Mouse (Mus musculus): ENCODE measurements at regions not wholly inside any gene's neighbourhood (a gene's known extent, or its start where the extent isn't known, plus 50 kb on each side); places are given as distances from the start of the nearest gene placed in this dataset.
A peak's percentile ranks its signal among the peaks of the same experiment; 100 is the strongest.

- H3K4me2 ChIP-seq: no peak overlapping the region
- no peaks in the 10 kb centered on the region for H3K4me1 ChIP-seq (ENCODE audit: control insufficient read depth, insufficient read depth, low read length)
- H3K4me3 ChIP-seq (ENCODE audit: low read depth, low read length): no peak overlapping the region
- H3K9me3 ChIP-seq (replicated peaks; ENCODE audit: control insufficient read depth, low read length): no peaks in the 10 kb centered on the region
- H3K27ac ChIP-seq (ENCODE audit: low read depth, low read length): no peak overlapping the region
- no peak overlapping the region for H3K9ac ChIP-seq (ENCODE audit: low read depth, low read length)
- H3K36me3 ChIP-seq (ENCODE audit: control insufficient read depth, insufficient read depth, low read length): no peaks in the 10 kb centered on the region
- 70% methylated on average over 5 of the region's 5 CpGs for WGBS (ENCODE audit: insufficient replicate concordance)
- no peak for ATAC-seq (replicated peaks; ENCODE audit: insufficient number of reproducible peaks, low FRiP score, low TSS enrichment)
- H3K27me3 ChIP-seq (ENCODE audit: control insufficient read depth, insufficient read depth, low read length): no peaks in the 10 kb centered on the region
Measured at GRCm38 (mm10) chr13:71874986-71875385, 88.5 kb downstream of the Irx1 start.

DNA sequence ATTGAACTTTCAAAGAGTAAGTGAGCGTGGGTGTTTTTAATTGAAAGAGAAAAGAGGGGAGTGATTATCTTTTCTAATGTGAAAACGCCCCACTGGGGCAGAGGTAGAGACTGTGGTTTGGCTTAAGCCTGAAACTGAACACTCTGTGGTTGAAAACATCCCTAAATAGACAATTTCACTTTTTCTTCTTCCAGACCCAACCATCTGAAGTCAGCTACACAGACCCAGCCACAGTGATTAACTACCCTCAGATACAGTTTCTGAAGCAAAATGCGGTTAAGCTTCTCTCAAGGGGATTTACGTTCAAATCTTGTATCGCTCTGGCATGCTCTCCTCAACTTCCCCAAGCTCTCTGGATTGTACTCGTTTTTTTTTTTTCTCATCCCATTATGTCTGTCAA is 94.8 kb downstream of the Irx1 start:
- H3K4me2 ChIP-seq: no peak overlapping the region
- H3K9ac ChIP-seq (ENCODE audit: low read depth, low read length): no peak overlapping the region
- no peaks in the 10 kb centered on the region for H3K27me3 ChIP-seq (ENCODE audit: control insufficient read depth, insufficient read depth, low read length)
- H3K36me3 ChIP-seq (ENCODE audit: control insufficient read depth, insufficient read depth, low read length): no peaks in the 10 kb centered on the region
- H3K4me3 ChIP-seq (ENCODE audit: low read depth, low read length): no peak overlapping the region
- 68% methylated on average over 6 of the region's 6 CpGs for WGBS (ENCODE audit: insufficient replicate concordance)
- H3K27ac ChIP-seq (ENCODE audit: low read depth, low read length): no peak overlapping the region
- ATAC-seq (replicated peaks; ENCODE audit: insufficient number of reproducible peaks, low FRiP score, low TSS enrichment): no peak
- no peaks in the 10 kb centered on the region for H3K9me3 ChIP-seq (replicated peaks; ENCODE audit: control insufficient read depth, low read length)
- H3K4me1 ChIP-seq (ENCODE audit: control insufficient read depth, insufficient read depth, low read length): no peaks in the 10 kb centered on the region

GRCm38 (mm10) chr13:71853426-71854025 is 110.0 kb downstream of the Irx1 start:
- Histone ChIP-seq H3K4me1 (ENCODE audit: control insufficient read depth, insufficient read depth, low read length) (no peaks in the 10 kb centered on the region), H3K9ac (ENCODE audit: low read depth, low read length) (no peak overlapping the region), H3K4me2 (no peak overlapping the region), H3K36me3 (ENCODE audit: control insufficient read depth, insufficient read depth, low read length) (no peaks in the 10 kb centered on the region), H3K9me3 (replicated peaks; ENCODE audit: control insufficient read depth, low read length) (no peaks in the 10 kb centered on the region), H3K27me3 (ENCODE audit: control insufficient read depth, insufficient read depth, low read length) (no peaks in the 10 kb centered on the region), H3K4me3 (ENCODE audit: low read depth, low read length) (no peak overlapping the region), H3K27ac (ENCODE audit: low read depth, low read length) (no peak overlapping the region)
- WGBS (ENCODE audit: insufficient replicate concordance): 55% methylated on average over 7 of the region's 7 CpGs
- ATAC-seq (replicated peaks; ENCODE audit: insufficient number of reproducible peaks, low FRiP score, low TSS enrichment): no peak

DNA sequence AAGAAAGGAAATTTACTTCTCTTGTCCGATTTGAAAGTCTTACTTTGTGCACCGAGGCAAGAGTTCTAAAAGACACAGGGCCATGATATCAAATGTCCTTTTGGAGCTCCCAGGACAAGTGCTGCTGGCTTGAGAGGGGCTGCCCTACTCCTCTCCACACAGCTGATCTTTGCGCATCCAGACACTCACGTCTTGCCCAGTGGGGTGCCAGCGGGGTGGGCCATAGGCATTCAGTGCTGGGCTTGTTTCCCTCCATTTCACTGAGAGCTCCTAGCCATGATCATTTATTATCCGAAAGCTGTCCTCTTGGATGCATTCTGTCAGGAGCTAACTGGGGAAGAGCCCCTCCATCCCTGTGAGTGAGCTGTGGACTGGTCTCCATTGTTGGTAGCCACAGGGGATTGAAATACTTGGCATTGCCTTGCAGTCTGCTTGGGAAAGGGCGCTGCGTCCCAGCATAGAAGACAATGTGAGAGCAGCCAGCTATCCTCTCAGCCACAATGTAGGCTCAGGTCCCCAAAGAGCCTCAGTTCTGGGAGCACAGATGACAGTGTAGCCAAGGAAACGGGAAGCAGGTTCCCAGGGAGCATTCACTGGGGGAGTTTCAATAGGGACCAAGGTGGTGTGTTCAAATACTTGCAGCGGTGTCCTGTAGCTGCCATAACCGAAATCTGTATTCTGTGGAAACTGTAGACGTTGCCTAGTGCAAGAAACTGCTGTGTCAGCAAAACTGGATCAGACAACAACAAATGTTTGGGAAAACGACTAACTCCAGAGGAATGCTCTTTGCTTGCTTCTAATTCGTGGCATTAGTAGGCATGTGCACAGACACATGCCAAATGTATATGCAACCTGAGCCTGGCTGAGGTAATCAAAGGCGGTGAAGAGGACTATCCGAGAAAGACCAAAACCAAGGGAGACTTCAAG is 159.2 kb downstream of the Irx1 start:
- Histone ChIP-seq H3K9me3 (replicated peaks; ENCODE audit: control insufficient read depth, low read length) (no peaks in the 10 kb centered on the region), H3K4me1 (ENCODE audit: control insufficient read depth, insufficient read depth, low read length) (no peaks in the 10 kb centered on the region), H3K27ac (ENCODE audit: low read depth, low read length) (no peak overlapping the region), H3K4me2 (no peak overlapping the region), H3K36me3 (ENCODE audit: control insufficient read depth, insufficient read depth, low read length) (no peaks in the 10 kb centered on the region), H3K27me3 (ENCODE audit: control insufficient read depth, insufficient read depth, low read length) (no peaks in the 10 kb centered on the region), H3K9ac (ENCODE audit: low read depth, low read length) (no peak overlapping the region), H3K4me3 (ENCODE audit: low read depth, low read length) (no peak overlapping the region)
- 71% methylated on average over 16 of the region's 16 CpGs for whole genome bisulfite sequencing (ENCODE audit: insufficient replicate concordance)
- no peak for ATAC-seq (replicated peaks; ENCODE audit: insufficient number of reproducible peaks, low FRiP score, low TSS enrichment)

DNA sequence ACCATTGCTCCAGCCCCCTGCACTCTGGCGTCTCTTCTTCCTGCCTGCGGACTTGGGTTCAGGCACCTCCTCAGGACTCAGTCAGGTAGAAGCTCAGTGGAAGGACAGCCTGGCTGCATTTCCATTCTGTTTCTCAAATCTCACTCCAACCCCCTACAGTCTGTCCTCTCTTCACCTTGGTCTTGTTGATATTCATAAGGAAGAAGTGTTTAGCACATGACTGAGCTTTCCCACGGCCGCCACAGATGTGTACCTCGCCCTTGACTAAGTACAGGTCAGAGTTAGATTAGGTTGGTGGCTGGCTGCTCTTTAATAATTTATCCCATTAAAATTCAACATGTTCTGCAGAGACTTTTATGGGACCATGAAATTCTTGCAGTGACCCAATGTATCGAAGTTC is 165.2 kb downstream of the Irx1 start:
- Histone ChIP-seq H3K36me3 (ENCODE audit: control insufficient read depth, insufficient read depth, low read length) (no peaks in the 10 kb centered on the region), H3K27me3 (ENCODE audit: control insufficient read depth, insufficient read depth, low read length) (no peaks in the 10 kb centered on the region), H3K9me3 (replicated peaks; ENCODE audit: control insufficient read depth, low read length) (no peaks in the 10 kb centered on the region), H3K9ac (ENCODE audit: low read depth, low read length) (no peak overlapping the region), H3K4me1 (ENCODE audit: control insufficient read depth, insufficient read depth, low read length) (no peaks in the 10 kb centered on the region), H3K27ac (ENCODE audit: low read depth, low read length) (no peak overlapping the region), H3K4me3 (ENCODE audit: low read depth, low read length) (no peak overlapping the region), H3K4me2 (no peak overlapping the region)
- 81% methylated on average over 6 of the region's 6 CpGs for WGBS (ENCODE audit: insufficient replicate concordance)
- no peak for ATAC-seq (replicated peaks; ENCODE audit: insufficient number of reproducible peaks, low FRiP score, low TSS enrichment)

- H3K4me2 ChIP-seq: peak overlapping the region; percentile 34
- ATAC-seq (replicated peaks; ENCODE audit: insufficient number of reproducible peaks, low FRiP score, low TSS enrichment): no peak; the same call in 1 of the 2 replicates
- no peak overlapping the region for H3K9ac ChIP-seq (ENCODE audit: low read depth, low read length)
Measured at GRCm38 (mm10) chr13:71784740-71785139, 178.8 kb downstream of the Irx1 start.

GRCm38 (mm10) chr13:71747003-71747965 is 216.2 kb downstream of the Irx1 start:
- 75% methylated on average over 11 of the region's 11 CpGs for WGBS (ENCODE audit: insufficient replicate concordance)
- Histone ChIP-seq H3K4me1 (ENCODE audit: control insufficient read depth, insufficient read depth, low read length) (no peaks in the 10 kb centered on the region), H3K4me2 (no peak overlapping the region), H3K9ac (ENCODE audit: low read depth, low read length) (no peak overlapping the region), H3K36me3 (ENCODE audit: control insufficient read depth, insufficient read depth, low read length) (no peaks in the 10 kb centered on the region), H3K9me3 (replicated peaks; ENCODE audit: control insufficient read depth, low read length) (no peaks in the 10 kb centered on the region), H3K27me3 (ENCODE audit: control insufficient read depth, insufficient read depth, low read length) (no peaks in the 10 kb centered on the region), H3K27ac (ENCODE audit: low read depth, low read length) (no peak overlapping the region), H3K4me3 (ENCODE audit: low read depth, low read length) (no peak overlapping the region)
- no peak for ATAC-seq (replicated peaks; ENCODE audit: insufficient number of reproducible peaks, low FRiP score, low TSS enrichment)

More at GRCm38 (mm10) chr13:71784740-71785139, 178.8 kb downstream of the Irx1 start:
- WGBS (ENCODE audit: insufficient replicate concordance): 6% methylated on average over 10 of the region's 10 CpGs
- Histone ChIP-seq H3K27me3 (ENCODE audit: control insufficient read depth, insufficient read depth, low read length) (no peaks in the 10 kb centered on the region), H3K9me3 (replicated peaks; ENCODE audit: control insufficient read depth, low read length) (peaks cover 3% of the 10 kb centered on the region; the same call in 1 of the 2 replicates), H3K36me3 (ENCODE audit: control insufficient read depth, insufficient read depth, low read length) (no peaks in the 10 kb centered on the region), H3K4me3 (ENCODE audit: low read depth, low read length) (no peak overlapping the region), H3K27ac (ENCODE audit: low read depth, low read length) (0 out of 2 replicates have a peak overlapping the region, but pooled peaks have one; percentile 41), H3K4me1 (ENCODE audit: control insufficient read depth, insufficient read depth, low read length) (peaks cover 9% of the 10 kb centered on the region)

DNA sequence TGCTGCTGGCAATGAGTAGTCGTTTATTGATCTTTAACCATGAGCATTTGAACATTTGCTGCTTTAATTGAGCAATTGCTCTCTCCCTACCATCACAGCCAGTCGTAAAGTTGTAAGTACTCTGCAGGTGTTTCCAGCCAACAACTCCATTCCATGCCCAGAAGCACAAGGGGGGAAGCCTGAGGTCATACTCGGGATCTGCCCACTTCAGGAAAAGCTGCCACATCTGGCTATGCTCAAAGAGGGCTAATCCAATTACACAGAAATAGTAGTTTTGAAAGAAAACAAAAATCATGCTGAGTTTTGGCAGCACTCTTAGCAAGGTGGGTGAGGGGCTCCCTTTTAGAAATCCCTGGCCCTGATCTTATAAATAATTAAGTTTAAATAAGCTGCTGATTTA is 217.0 kb downstream of the Irx1 start:
- Histone ChIP-seq H3K9me3 (replicated peaks; ENCODE audit: control insufficient read depth, low read length) (no peaks in the 10 kb centered on the region), H3K4me3 (ENCODE audit: low read depth, low read length) (no peak overlapping the region), H3K4me2 (no peak overlapping the region), H3K27ac (ENCODE audit: low read depth, low read length) (no peak overlapping the region), H3K27me3 (ENCODE audit: control insufficient read depth, insufficient read depth, low read length) (no peaks in the 10 kb centered on the region), H3K36me3 (ENCODE audit: control insufficient read depth, insufficient read depth, low read length) (no peaks in the 10 kb centered on the region), H3K9ac (ENCODE audit: low read depth, low read length) (no peak overlapping the region), H3K4me1 (ENCODE audit: control insufficient read depth, insufficient read depth, low read length) (no peaks in the 10 kb centered on the region)
- WGBS (ENCODE audit: insufficient replicate concordance): 47% methylated on average over 3 of the region's 3 CpGs
- ATAC-seq (replicated peaks; ENCODE audit: insufficient number of reproducible peaks, low FRiP score, low TSS enrichment): no peak
